Mouse (Mus musculus): Measurements from ENCODE around the gene Rad50. TPM values are rescaled to one million over a fixed set of nuclear protein-coding genes. Genes with fewer than 3 reads are reported as not detected.

Rad50 gene
- polyA plus RNA-seq, 1 experiment from 2014 or later: 27.6 TPM

DNA sequence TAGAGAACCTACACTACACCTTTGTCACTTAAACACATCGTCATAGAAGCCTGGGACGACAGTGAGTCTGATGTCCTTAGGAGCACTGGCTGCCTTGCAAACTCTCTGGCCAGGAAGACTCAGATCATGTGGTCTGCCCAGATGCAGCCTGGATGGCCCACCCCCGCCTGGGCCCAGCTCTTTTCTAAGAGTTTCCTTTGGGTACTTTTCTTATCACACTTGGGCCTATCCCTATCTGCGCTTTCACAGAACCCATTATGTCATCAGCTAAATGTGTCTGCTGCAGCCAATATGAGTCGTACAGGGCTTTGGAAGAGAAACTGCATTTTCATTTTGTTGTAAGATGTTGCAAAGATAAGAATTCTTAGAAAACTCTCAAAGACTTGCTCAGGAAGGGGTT is 52.1 kb downstream of the Rad50 start:
- H3K4me1 ChIP-seq (replicated peaks; ENCODE audit: control insufficient read depth, insufficient read depth, low read length): no peaks in the 10 kb centered on the region
- H3K27me3 ChIP-seq (ENCODE audit: control insufficient read depth, insufficient read depth, low read length): no peaks in the 10 kb centered on the region
- H3K9ac ChIP-seq (ENCODE audit: low read length): no peak overlapping the region
- ATAC-seq (replicated peaks; ENCODE audit: low FRiP score): no peak
- 90% methylated on average over 5 of the region's 5 CpGs for WGBS
- H3K36me3 ChIP-seq (ENCODE audit: control insufficient read depth, insufficient read depth, low read length): no peaks in the 10 kb centered on the region; the same call in 1 of the 2 replicates
- no peak overlapping the region for H3K27ac ChIP-seq (ENCODE audit: low read depth, low read length)
- H3K4me2 ChIP-seq (ENCODE audit: low read depth, low read length, severe bottlenecking): no peak overlapping the region
- no peaks in the 10 kb centered on the region for H3K9me3 ChIP-seq (ENCODE audit: control insufficient read depth, low read length)
- H3K4me3 ChIP-seq (ENCODE audit: low read depth, low read length): no peak overlapping the region
- DNase-seq (ENCODE audit: low spot score): no peak

DNA sequence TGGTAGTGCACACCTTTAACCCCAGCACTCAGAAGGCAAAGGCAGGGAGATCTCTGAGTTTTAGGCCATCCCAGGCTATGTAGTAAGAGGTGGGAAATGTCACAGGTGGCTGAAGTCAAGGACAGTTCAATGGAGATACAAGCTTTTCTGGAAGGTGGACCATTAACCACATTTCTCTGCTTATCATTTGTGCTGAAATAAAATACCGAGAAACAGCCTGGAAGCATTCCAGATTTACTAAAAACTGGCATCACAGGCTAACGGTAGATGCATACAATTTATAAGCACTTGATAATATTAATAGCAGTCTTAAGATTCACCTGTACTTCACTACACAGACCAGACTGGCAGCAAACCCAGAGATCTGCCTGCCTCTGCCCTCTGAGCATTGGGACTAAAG is 54.7 kb downstream of the Rad50 start:
- WGBS: 89% methylated on average over 2 of the region's 2 CpGs
- Histone ChIP-seq H3K9ac (ENCODE audit: low read length) (no peak overlapping the region), H3K27me3 (ENCODE audit: control insufficient read depth, insufficient read depth, low read length) (no peaks in the 10 kb centered on the region), H3K36me3 (ENCODE audit: control insufficient read depth, insufficient read depth, low read length) (no peaks in the 10 kb centered on the region; the same call in 1 of the 2 replicates), H3K4me2 (ENCODE audit: low read depth, low read length, severe bottlenecking) (no peak overlapping the region), H3K4me1 (replicated peaks; ENCODE audit: control insufficient read depth, insufficient read depth, low read length) (no peaks in the 10 kb centered on the region), H3K9me3 (ENCODE audit: control insufficient read depth, low read length) (no peaks in the 10 kb centered on the region), H3K4me3 (ENCODE audit: low read depth, low read length) (no peak overlapping the region), H3K27ac (ENCODE audit: low read depth, low read length) (no peak overlapping the region)
- DNase-seq (ENCODE audit: low spot score) (no peak), ATAC-seq (replicated peaks; ENCODE audit: low FRiP score) (no peak)

DNA sequence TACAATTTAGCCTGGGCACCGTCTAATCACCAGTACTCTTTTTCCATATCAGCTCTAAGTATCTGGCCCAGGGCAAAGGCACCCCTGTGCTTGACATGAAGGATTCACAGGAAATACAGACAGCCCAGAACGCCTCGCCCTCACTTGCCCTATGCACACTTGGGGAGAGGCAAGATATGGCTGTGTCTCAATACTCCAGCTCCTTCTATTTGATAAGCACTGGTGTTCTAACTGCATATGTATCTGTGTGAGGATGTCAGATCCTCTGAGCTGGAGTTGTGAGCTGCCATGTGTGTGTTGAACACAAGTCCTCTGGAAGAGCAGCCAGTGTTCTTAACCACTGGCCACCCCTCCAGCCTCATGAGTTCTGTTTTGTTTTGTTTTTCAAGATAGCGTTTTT is 55.7 kb downstream of the Rad50 start:
- no peak for ATAC-seq (replicated peaks; ENCODE audit: low FRiP score)
- no peaks in the 10 kb centered on the region for H3K9me3 ChIP-seq (ENCODE audit: control insufficient read depth, low read length)
- WGBS: 90% methylated on average over 4 of the region's 4 CpGs

DNA sequence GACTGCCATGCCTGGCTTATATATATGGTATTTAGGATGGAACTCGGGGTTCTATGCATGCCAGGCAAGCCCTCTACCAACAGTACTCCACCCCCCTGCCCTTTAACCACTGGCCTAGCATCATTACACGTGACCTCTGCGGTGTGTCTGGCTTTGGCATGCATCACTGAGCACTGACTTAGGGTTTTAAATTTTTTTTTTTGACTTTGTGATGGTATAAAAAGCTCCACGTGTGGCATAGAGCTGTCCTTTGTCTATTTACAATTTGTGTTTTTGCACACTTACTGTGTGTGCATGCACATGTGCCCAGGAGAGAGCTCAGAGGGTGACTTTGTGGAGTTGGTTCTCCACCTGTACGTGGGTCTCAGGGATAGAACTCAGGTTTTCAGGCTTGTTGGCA is 63.1 kb downstream of the Rad50 start:
- DNase-seq (ENCODE audit: low spot score) (no peak), ATAC-seq (replicated peaks; ENCODE audit: low FRiP score) (no peak)
- H3K4me2 ChIP-seq (ENCODE audit: low read depth, low read length, severe bottlenecking): no peak overlapping the region
- no peaks in the 10 kb centered on the region for H3K36me3 ChIP-seq (ENCODE audit: control insufficient read depth, insufficient read depth, low read length)
- no peaks in the 10 kb centered on the region for H3K9me3 ChIP-seq (ENCODE audit: control insufficient read depth, low read length)
- no peaks in the 10 kb centered on the region for H3K4me1 ChIP-seq (replicated peaks; ENCODE audit: control insufficient read depth, insufficient read depth, low read length)
- H3K4me3 ChIP-seq (ENCODE audit: low read depth, low read length): no peak overlapping the region
- no peaks in the 10 kb centered on the region for H3K27me3 ChIP-seq (ENCODE audit: control insufficient read depth, insufficient read depth, low read length)
- no peak overlapping the region for H3K27ac ChIP-seq (ENCODE audit: low read depth, low read length)
- no peak overlapping the region for H3K9ac ChIP-seq (ENCODE audit: low read length)
- 85% methylated on average over 5 of the region's 5 CpGs for WGBS

More for the DNA sequence above, 55.7 kb downstream of the Rad50 start:
- H3K4me2 ChIP-seq (ENCODE audit: low read depth, low read length, severe bottlenecking): no peak overlapping the region
- no peak overlapping the region for H3K9ac ChIP-seq (ENCODE audit: low read length)
- H3K27me3 ChIP-seq (ENCODE audit: control insufficient read depth, insufficient read depth, low read length): no peaks in the 10 kb centered on the region
- no peak overlapping the region for H3K27ac ChIP-seq (ENCODE audit: low read depth, low read length)
- H3K4me1 ChIP-seq (replicated peaks; ENCODE audit: control insufficient read depth, insufficient read depth, low read length): no peaks in the 10 kb centered on the region
- no peaks in the 10 kb centered on the region; the same call in 1 of the 2 replicates for H3K36me3 ChIP-seq (ENCODE audit: control insufficient read depth, insufficient read depth, low read length)
- H3K4me3 ChIP-seq (ENCODE audit: low read depth, low read length): no peak overlapping the region
- no peak for DNase-seq (ENCODE audit: low spot score)

DNA sequence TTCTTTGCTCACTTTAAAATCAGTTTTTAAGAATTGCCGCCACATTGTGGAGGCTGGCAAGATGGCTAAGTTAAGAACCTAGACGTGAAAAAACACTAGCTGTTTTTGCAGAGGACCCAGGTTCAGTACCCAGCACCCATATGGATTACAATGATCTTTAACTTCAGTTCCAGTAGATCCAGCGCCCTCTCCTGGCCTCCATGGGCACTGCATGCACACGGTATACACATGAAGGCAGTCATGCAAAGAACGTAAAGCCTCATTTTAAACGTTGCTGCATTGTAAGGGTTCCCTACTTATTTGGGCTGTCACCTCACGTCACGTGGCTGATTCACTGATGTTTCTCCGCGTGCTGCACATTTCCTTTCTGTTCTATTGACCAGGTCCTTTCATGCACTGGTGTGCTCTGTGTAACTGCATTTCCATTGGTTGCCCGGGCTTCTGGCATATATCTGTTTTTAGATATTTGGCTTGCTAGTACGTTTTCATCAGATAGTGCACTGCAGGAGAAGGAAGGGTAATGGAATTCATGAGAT is 64.3 kb downstream of the Rad50 start:
- no peak for ATAC-seq (replicated peaks; ENCODE audit: low FRiP score)
- no peak overlapping the region for H3K4me2 ChIP-seq (ENCODE audit: low read depth, low read length, severe bottlenecking)
- DNase-seq (ENCODE audit: low spot score): no peak

DNA sequence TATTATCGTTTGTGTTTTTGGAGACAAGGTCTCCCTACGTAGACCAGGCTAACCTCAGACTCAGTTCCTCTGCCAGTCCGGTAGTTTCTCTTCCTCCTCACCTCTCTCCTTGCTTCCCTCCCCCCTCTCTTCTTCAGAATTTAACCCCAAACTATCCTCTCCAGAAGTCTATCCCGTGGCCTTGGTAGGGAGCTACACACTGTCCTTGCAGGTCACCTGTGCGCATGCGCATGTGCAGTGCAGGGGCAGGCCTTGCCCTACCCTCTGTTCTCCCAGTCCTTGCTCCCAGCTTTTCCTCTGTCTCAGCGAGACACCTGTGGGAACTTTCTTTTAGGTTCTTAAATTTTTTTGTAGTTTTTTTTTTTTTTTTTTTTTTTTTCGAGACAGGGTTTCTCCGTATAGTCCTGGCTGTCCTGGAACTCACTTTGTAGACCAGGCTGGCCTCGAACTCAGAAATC is 69.3 kb downstream of the Rad50 start:
- no peak for ATAC-seq (replicated peaks; ENCODE audit: low FRiP score)
- no peak overlapping the region for H3K9ac ChIP-seq (ENCODE audit: low read length)
- no peaks in the 10 kb centered on the region for H3K36me3 ChIP-seq (ENCODE audit: control insufficient read depth, insufficient read depth, low read length)
- peaks cover 11% of the 10 kb centered on the region; the same call in 1 of the 2 replicates for H3K27me3 ChIP-seq (ENCODE audit: control insufficient read depth, insufficient read depth, low read length)
- H3K9me3 ChIP-seq (ENCODE audit: control insufficient read depth, low read length): no peaks in the 10 kb centered on the region
- peaks cover 10% of the 10 kb centered on the region for H3K4me1 ChIP-seq (replicated peaks; ENCODE audit: control insufficient read depth, insufficient read depth, low read length)
- 82% methylated on average over 10 of the region's 10 CpGs for WGBS
- no peak overlapping the region for H3K27ac ChIP-seq (ENCODE audit: low read depth, low read length)
- no peak for DNase-seq (ENCODE audit: low spot score)
- H3K4me3 ChIP-seq (ENCODE audit: low read depth, low read length): no peak overlapping the region
- no peak overlapping the region for H3K4me2 ChIP-seq (ENCODE audit: low read depth, low read length, severe bottlenecking)

More for the DNA sequence above, 64.3 kb downstream of the Rad50 start:
- Histone ChIP-seq H3K9me3 (ENCODE audit: control insufficient read depth, low read length) (no peaks in the 10 kb centered on the region), H3K4me3 (ENCODE audit: low read depth, low read length) (no peak overlapping the region), H3K27ac (ENCODE audit: low read depth, low read length) (no peak overlapping the region), H3K36me3 (ENCODE audit: control insufficient read depth, insufficient read depth, low read length) (no peaks in the 10 kb centered on the region), H3K4me1 (replicated peaks; ENCODE audit: control insufficient read depth, insufficient read depth, low read length) (no peaks in the 10 kb centered on the region), H3K27me3 (ENCODE audit: control insufficient read depth, insufficient read depth, low read length) (0 out of 2 replicates have a peak, but pooled peaks cover under 1% of the 10 kb centered on the region), H3K9ac (ENCODE audit: low read length) (no peak overlapping the region)
- WGBS: 76% methylated on average over 12 of the region's 12 CpGs

DNA sequence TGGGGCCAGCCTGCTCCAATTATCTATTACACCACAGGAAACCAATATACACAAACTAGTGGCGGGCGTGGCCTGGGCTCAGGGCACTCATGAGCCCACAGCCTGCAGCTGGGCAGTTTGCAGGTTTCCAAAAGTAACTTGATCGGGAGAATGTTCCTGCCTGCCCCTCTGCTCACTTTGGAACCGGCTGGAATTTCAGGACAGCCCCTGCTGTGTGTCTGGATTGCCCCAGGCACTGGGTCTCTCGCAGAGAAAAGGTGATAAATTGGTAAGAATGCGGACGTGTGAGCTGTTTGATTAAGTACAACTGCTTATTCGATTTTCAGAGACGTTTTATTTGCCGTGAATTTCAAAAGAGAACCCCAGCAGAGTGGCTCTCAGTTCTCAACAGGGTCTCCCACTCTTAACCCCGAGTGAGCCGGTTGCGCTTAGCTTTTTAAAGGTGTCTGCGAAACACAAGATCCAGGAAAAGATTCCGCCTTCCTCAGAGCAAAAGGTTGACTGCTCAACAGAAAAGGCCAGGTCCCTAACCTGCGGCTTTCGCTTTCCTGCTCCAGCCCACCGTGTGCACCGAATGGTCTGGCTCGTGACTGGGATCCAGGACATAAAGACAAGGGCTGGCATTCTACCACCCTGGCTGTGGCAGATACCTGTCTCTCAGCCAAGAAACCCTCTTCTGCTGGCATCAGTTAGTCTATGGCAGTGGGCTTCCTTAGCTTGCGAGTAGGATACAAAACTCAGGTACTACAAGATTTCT is 69.9 kb downstream of the Rad50 start:
- Histone ChIP-seq H3K27me3 (ENCODE audit: control insufficient read depth, insufficient read depth, low read length) (peaks cover 11% of the 10 kb centered on the region; the same call in 1 of the 2 replicates), H3K4me1 (replicated peaks; ENCODE audit: control insufficient read depth, insufficient read depth, low read length) (peaks cover 10% of the 10 kb centered on the region), H3K4me3 (ENCODE audit: low read depth, low read length) (no peak overlapping the region), H3K9me3 (ENCODE audit: control insufficient read depth, low read length) (no peaks in the 10 kb centered on the region), H3K36me3 (ENCODE audit: control insufficient read depth, insufficient read depth, low read length) (no peaks in the 10 kb centered on the region), H3K27ac (ENCODE audit: low read depth, low read length) (no peak overlapping the region), H3K9ac (ENCODE audit: low read length) (no peak overlapping the region; the same call in 1 of the 2 replicates), H3K4me2 (ENCODE audit: low read depth, low read length, severe bottlenecking) (0 out of 2 replicates have a peak overlapping the region, but pooled peaks have one; percentile 5)
- ATAC-seq (replicated peaks; ENCODE audit: low FRiP score) (no peak), DNase-seq (ENCODE audit: low spot score) (peak; percentile 60)
- WGBS: 21% methylated on average over 21 of the region's 21 CpGs

DNA sequence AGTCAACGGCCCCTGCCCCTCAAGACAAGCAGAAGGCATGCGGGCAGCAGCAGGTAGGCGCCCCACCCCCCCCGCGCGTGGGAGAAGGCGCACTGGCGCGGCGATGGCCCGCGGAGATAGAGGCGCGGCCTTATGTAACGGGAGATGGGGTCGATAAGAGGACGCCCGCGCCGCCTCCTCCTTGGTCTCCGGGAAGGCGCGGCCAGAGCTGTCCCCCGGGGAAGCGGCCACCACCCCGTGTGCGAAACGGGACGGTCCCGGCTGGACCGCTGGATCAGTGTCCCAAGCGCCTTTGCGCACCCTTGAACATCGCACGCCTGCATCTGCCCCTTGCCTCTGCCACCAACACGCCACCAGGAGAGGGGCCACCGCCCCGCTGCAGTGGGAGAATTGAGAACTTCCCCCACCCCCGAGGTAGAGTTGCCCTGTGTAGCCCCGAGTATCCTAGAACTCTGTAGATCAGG is 70.9 kb downstream of the Rad50 start:
- peak overlapping the region; percentile 28 for H3K4me3 ChIP-seq (ENCODE audit: low read depth, low read length)
- H3K9me3 ChIP-seq (ENCODE audit: control insufficient read depth, low read length): no peaks in the 10 kb centered on the region
- DNase-seq (ENCODE audit: low spot score) (peak; percentile 59), ATAC-seq (replicated peaks; ENCODE audit: low FRiP score) (no peak)
- peaks cover 11% of the 10 kb centered on the region; the same call in 1 of the 2 replicates for H3K27me3 ChIP-seq (ENCODE audit: control insufficient read depth, insufficient read depth, low read length)
- H3K27ac ChIP-seq (ENCODE audit: low read depth, low read length): no peak overlapping the region
- peak overlapping the region; percentile 63 for H3K4me2 ChIP-seq (ENCODE audit: low read depth, low read length, severe bottlenecking)
- no peaks in the 10 kb centered on the region for H3K36me3 ChIP-seq (ENCODE audit: control insufficient read depth, insufficient read depth, low read length)
- WGBS: 2% methylated on average over 40 of the region's 40 CpGs
- H3K4me1 ChIP-seq (replicated peaks; ENCODE audit: control insufficient read depth, insufficient read depth, low read length): peaks cover 10% of the 10 kb centered on the region
- H3K9ac ChIP-seq (ENCODE audit: low read length): peak overlapping the region; percentile 41
